In genomic region chr12:118836411-118837341, GRCm38 (mm10) we compare ENCODE assay signal across 8 mouse cellular contexts. TPM values are rescaled to one million over a fixed set of nuclear protein-coding genes. Genes with fewer than 3 reads are reported as not detected.
DNase-seq lines count a peak whose midpoint lies in the region; ATAC-seq and TF ChIP-seq lines count a peak whose summit lies in the region.

No protein-coding gene starts in this region.

- WGBS in forebrain, postnatal 0 days = 2% methylated on average over 65 of the region's 72 CpGs
- under 1% methylated on average over 70 of the region's 72 CpGs for whole genome bisulfite sequencing in limb, embryonic 11.5 days

- peak overlapping the region; percentile 39; the same call in 1 of the 2 replicates for H3K9ac ChIP-seq in forebrain, postnatal 0 days
- H3K9ac ChIP-seq in limb, embryonic 11.5 days (ENCODE audit: low read length) = peak overlapping the region; percentile 45

- peak; percentile 71 for ATAC-seq in forebrain, postnatal 0 days
- peak; percentile 77 for ATAC-seq in limb, embryonic 11.5 days (ENCODE audit: insufficient number of reproducible peaks, low FRiP score, low TSS enrichment, low read depth)
- ATAC-seq in activated CD4-positive, CD25-positive, alpha-beta regulatory T cell, adult 4 months = no peak

- no peaks in the 10 kb centered on the region for H3K79me2 ChIP-seq in myocyte (ENCODE audit: control insufficient read depth, insufficient read depth)

- H3K27ac ChIP-seq in forebrain, postnatal 0 days (ENCODE audit: low read depth, low read length) = no peak overlapping the region
- H3K27ac ChIP-seq in limb, embryonic 11.5 days (replicated peaks; ENCODE audit: low read depth, low read length) = no peak overlapping the region

- peak; percentile 65 for TF ChIP-seq POLR2A in myocyte (IDR thresholded peaks at IDR 0.05; ENCODE audit: insufficient read length, low read depth)

- peak overlapping the region; percentile 40 for H3K4me3 ChIP-seq in forebrain, postnatal 0 days (ENCODE audit: low read depth, low read length)
- H3K4me3 ChIP-seq in limb, embryonic 11.5 days (ENCODE audit: low read depth, low read length) = peak overlapping the region; percentile 58
- H3K4me3 ChIP-seq in myocyte = peak overlapping the region; percentile 27

- no peaks in the 10 kb centered on the region for H3K9me3 ChIP-seq in forebrain, postnatal 0 days (ENCODE audit: low read length)
- no peaks in the 10 kb centered on the region for H3K9me3 ChIP-seq in limb, embryonic 11.5 days (ENCODE audit: control insufficient read depth, low read length)

- H3ac ChIP-seq in myocyte (ENCODE audit: control insufficient read depth, insufficient read length) = no peak overlapping the region

- H3K36me3 ChIP-seq in forebrain, postnatal 0 days (ENCODE audit: insufficient read depth) = no peaks in the 10 kb centered on the region
- no peaks in the 10 kb centered on the region for H3K36me3 ChIP-seq in limb, embryonic 11.5 days (ENCODE audit: control insufficient read depth, insufficient read depth, low read length)
- H3K36me3 ChIP-seq in myocyte (ENCODE audit: control insufficient read depth, insufficient read depth) = no peaks in the 10 kb centered on the region

- peaks cover 8% of the 10 kb centered on the region; the same call in 1 of the 2 replicates for H3K4me1 ChIP-seq in forebrain, postnatal 0 days (ENCODE audit: insufficient read depth)
- peaks cover 5% of the 10 kb centered on the region; the same call in 1 of the 2 replicates for H3K4me1 ChIP-seq in limb, embryonic 11.5 days (ENCODE audit: control insufficient read depth, insufficient read depth, low read length)

- peak; percentile 30 to 79 for DNase-seq in adrenal gland, adult (ENCODE audit: inconsistent age in 2 of 2, low spot score in 1 of 2)
- no peak for DNase-seq in adrenal gland, adult 8-10 months
- DNase-seq in WW6 (ENCODE audit: low read depth, low spot score) = peak; percentile 57
- DNase-seq in forebrain, postnatal 0 days = no peak
- DNase-seq in limb, embryonic 11.5 days (ENCODE audit: low spot score) = peak; percentile 70
- DNase-seq in ovary, postnatal 14 days (ENCODE audit: low spot score) = no peak

- H3K4me2 ChIP-seq in forebrain, postnatal 0 days (ENCODE audit: low read depth) = peak overlapping the region; percentile 76
- H3K4me2 ChIP-seq in limb, embryonic 11.5 days (ENCODE audit: low read depth, severe bottlenecking) = peak overlapping the region; percentile 96
- H3K4me2 ChIP-seq in myocyte (ENCODE audit: low read depth) = peak overlapping the region; percentile 95

- peaks cover 43% of the 10 kb centered on the region for H3K27me3 ChIP-seq in forebrain, postnatal 0 days (ENCODE audit: insufficient read depth, low read length)
- peaks cover 39% of the 10 kb centered on the region for H3K27me3 ChIP-seq in limb, embryonic 11.5 days (ENCODE audit: control insufficient read depth, insufficient read depth, low read length)
- no peaks in the 10 kb centered on the region for H3K27me3 ChIP-seq in myocyte (ENCODE audit: control insufficient read depth, insufficient read depth, insufficient read length)

- no peak for TF ChIP-seq CTCF in forebrain, postnatal 0 days (IDR thresholded peaks at IDR 0.05; ENCODE audit: low read depth)

TF ChIP-seq in myocyte, 11 proteins besides CTCF, POLR2A, EP300 and RAD21:
- TF ChIP-seq MYOD1 (IDR thresholded peaks at IDR 0.05; ENCODE audit: control insufficient read depth in 1 of 3, insufficient read length in 2 of 3, low read depth in 2 of 3) (peak in 1 of 3 experiments; percentile 69), POLR2AphosphoS2 (IDR thresholded peaks at IDR 0.05; ENCODE audit: insufficient read length, low read depth) (peak; percentile 40), USF1 (IDR thresholded peaks at IDR 0.05; ENCODE audit: low read depth) (no peak)
TF ChIP-seq in myocyte: peak in this region for 2.

RNA-seq across cellular contexts. Expression of gene Sp8, which starts 9.5 kb away (rescaled TPM):
- not detected for total RNA-seq in adrenal gland, adult 8-10 months (2022)
- 14.4 and 21.1 TPM in 2 replicates for total RNA-seq in forebrain, postnatal 0 days (2014; rRNA removed)
- polyA plus RNA-seq in forebrain, postnatal 0 days (2015; fragmentation: Nextera tagmentation; extraction: Ambion mirVana) = 8.1 and 9.2 TPM in 2 replicates
- 4.5 and 5.1 TPM in 2 replicates for polyA plus RNA-seq in limb, embryonic 11.5 days (2014; fragmentation: Nextera tagmentation; extraction: Ambion mirVana)
- 1.2 TPM for polyA plus RNA-seq in myocyte (2012; fragmentation: generic; extraction: Trizol)
- not detected for polyA plus RNA-seq in activated CD4-positive, CD25-positive, alpha-beta regulatory T cell, adult 4 months (2017; shearing (Covaris generic))

Comparison
In these comparisons a context has a peak if more than half of its experiments do, and no peak if none do; other contexts are left out.
1. DNase-seq: peak in adrenal gland, adult (2 of 2), WW6 (single experiment) and limb, embryonic 11.5 days (single experiment); none in adrenal gland, adult 8-10 months (single experiment), forebrain, postnatal 0 days (single experiment) and ovary, postnatal 14 days (single experiment).
2. Peak in every context shown above with its lines, with median percentiles within 50 percentile points of each other: H3K4me2 ChIP-seq and H3K4me3 ChIP-seq.